Mouse (Mus musculus) sigmoid colon, adult 10 weeks (tissue): ENCODE results near the gene Btrc. TPM values are rescaled to one million over a fixed set of nuclear protein-coding genes. Genes with fewer than 3 reads are reported as not detected.

Source experiments
- polyA plus RNA-seq: library from polyadenylated mRNA; stranded (reverse); fragments of 350-450 nt; fragmentation: Illumina TruSeq; extraction: RNeasy Lipid Tissue Mini Kit (QIAGEN cat#74804); gene quantifications from one replicate; pipeline ENCODE4 v1.2.3, GENCODE M21; 2014; ENCODE audit warnings: low read depth, low replicate concordance

Btrc gene
- 20.3 TPM for polyA plus RNA-seq

DNA sequence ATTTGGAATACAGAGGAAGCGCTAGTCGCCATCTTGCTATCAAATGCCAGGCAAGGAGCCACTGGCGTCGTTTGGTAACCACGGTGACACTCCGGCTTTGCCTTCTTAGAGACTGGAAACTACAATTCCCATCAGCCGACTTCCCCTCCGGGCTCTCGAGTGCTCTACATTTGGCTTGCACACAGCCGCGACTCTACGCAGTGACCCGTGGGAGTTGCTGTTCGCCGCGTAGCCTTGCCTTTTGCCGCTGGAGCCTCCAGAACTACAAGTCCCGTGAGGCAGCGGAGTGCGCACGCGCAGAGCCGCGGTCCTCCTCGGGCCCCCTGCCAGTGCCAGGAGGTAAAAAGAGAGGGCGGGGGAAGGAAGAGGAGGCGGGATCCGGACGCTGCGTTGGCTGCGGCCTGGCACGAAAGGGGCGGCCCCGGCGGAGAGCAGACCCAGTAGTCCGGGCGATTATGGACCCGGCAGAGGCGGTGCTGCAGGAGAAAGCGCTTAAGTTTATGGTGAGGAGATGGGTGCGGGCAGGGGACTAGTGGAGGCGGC, at the start of gene Btrc:
Btrc (plus strand) TSS at position 351 of the 543 bp plus-strand sequence.

GRCm38 (mm10) chr19:45560153-45560890, 196.8 kb downstream of the Btrc start, which contains the start of the genes Poll and Gm17018:
Gene Poll, minus strand, starts transcription at chr19:45560531.
Gene Gm17018, plus strand, starts transcription at chr19:45560615.

Other genes starting within 250 kb of the Btrc start
- gene Tlx1, start 213.1 kb upstream of the Btrc start, polyA plus RNA-seq, result not detected
- not detected for gene Lbx1, start 127.9 kb upstream of the Btrc start, polyA plus RNA-seq
- gene Poll, start 196.8 kb downstream of the Btrc start, polyA plus RNA-seq, result not detected
- gene Gm17018, start 196.9 kb downstream of the Btrc start, polyA plus RNA-seq, result 3.3 TPM